Mouse (Mus musculus): ENCODE data around the gene 9530068E07Rik.

GRCm38 (mm10) chr11:52348724-52349123 is 47.5 kb upstream of the 9530068E07Rik start:
- no peak for TF ChIP-seq POLR2A (IDR thresholded peaks at IDR 0.05; ENCODE audit: low read depth, low read length)
- peak; percentile 19; the same call in 1 of the 2 replicates for TF ChIP-seq CTCF (IDR thresholded peaks at IDR 0.05; ENCODE audit: extremely low read depth, insufficient read length, insufficient replicate concordance, low read depth, low read length)
